Mouse (Mus musculus) stomach, embryonic 16.5 days (tissue): Measurements from ENCODE around the gene Sall4. TPM values are rescaled to one million over a fixed set of nuclear protein-coding genes. Genes with fewer than 3 reads are reported as not detected.
A peak's percentile ranks its signal among the peaks of the same experiment; 100 is the strongest.

ENCODE experiments used
- ATAC-seq: fragments of 200-750 bp; cut with Nextera tagmentation; 2 replicates; pipeline ENCODE4 v1.8.0; 2017; ENCODE audit warnings: moderate number of reproducible peaks, moderate TSS enrichment; ENCODE audit not compliant: insufficient read depth, low FRiP score
- H3K27ac ChIP-seq: fragments of 300-500 bp; sonication (generic); 2 replicates; pipeline ENCODE4 v1.5.1; 2014; ENCODE audit warnings: low read length
- H3K27me3 ChIP-seq: fragments of 300-500 bp; sonication (generic); 2 replicates; pipeline ENCODE4 v1.6.1; 2014; ENCODE audit warnings: low read length, control low read depth, mixed read lengths; ENCODE audit not compliant: control insufficient read depth, insufficient read depth
- H3K36me3 ChIP-seq: fragments of 300-500 bp; sonication (generic); 2 replicates; pipeline ENCODE4 v1.6.1; 2014; ENCODE audit warnings: low read length; ENCODE audit not compliant: control insufficient read depth, insufficient read depth
- H3K4me1 ChIP-seq: fragments of 300-500 bp; sonication (generic); 2 replicates; pipeline ENCODE4 v1.6.1; 2014; ENCODE audit warnings: low read length, control low read depth, mixed read lengths; ENCODE audit not compliant: control insufficient read depth, insufficient read depth
- H3K4me2 ChIP-seq: fragments of 300-500 bp; sonication (generic); 2 replicates; pipeline ENCODE4 v1.6.1; 2014; ENCODE audit warnings: low read depth, low read length, mixed read lengths
- H3K4me3 ChIP-seq: fragments of 300-500 bp; sonication (generic); replicated peaks from 2 replicates; pipeline ENCODE4 v1.5.1; 2014; ENCODE audit warnings: mild to moderate bottlenecking, low read length
- H3K9ac ChIP-seq: fragments of 300-500 bp; sonication (generic); 2 replicates; pipeline ENCODE4 v1.6.1; 2014; ENCODE audit warnings: low read length
- H3K9me3 ChIP-seq: fragments of 300-500 bp; sonication (generic); replicated peaks from 2 replicates; pipeline ENCODE4 v1.6.1; 2016; ENCODE audit warnings: low read length, control low read depth; ENCODE audit not compliant: control insufficient read depth
- WGBS: fragments of 180-500 bp; shearing (Covaris S2); extraction: QIAGEN DNeasy Blood & Tissue Kit; methylation state at CpG from one replicate; pipeline ENCODE4 v1.1.7; 2014; 5-methylcytosine and 5-hydroxymethylcytosine counted together
- polyA plus RNA-seq: library from polyadenylated mRNA; unstranded; fragments of >200 nt; fragmentation: Nextera tagmentation; extraction: Ambion mirVana; gene quantifications from 2 replicates; pipeline ENCODE4 v1.2.1, GENCODE M21; 2015

Sall4 gene
- 0.52 and 0.76 TPM in 2 replicates for polyA plus RNA-seq

DNA sequence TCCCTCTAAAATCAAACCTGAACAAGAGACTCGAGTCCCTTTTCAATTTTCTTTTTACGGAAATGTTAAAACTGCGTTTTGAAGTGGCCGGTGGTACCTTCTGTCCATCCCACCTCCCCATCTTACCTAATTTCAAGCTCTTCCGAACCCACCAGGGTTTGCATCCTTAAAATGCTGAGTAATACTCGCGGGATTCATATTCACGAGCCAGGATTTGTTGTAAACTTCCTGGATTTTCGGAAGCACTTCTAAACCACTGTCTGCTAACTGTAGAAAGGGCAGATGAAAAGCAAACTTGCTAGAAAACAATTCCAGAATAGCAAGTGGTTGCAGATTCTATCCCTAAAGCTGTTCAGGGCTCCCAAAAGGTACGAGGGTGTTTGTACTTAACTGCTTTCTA lies at the start of gene Sall4:
Sall4 (minus strand) TSS at position 362 of the 400 bp plus-strand sequence.
- peaks cover 48% of the 10 kb centered on the region for H3K27me3 ChIP-seq
- 19% methylated on average over 10 of the region's 10 CpGs for WGBS
- peak within 1 kb of the TSS; percentile 68; the same call in 1 of the 2 replicates for H3K9ac ChIP-seq
- no peaks in the 10 kb centered on the region for H3K9me3 ChIP-seq
- peak within 1 kb of the TSS; percentile 57 for H3K4me3 ChIP-seq
- no peak for ATAC-seq
- H3K4me1 ChIP-seq, result peaks cover 18% of the 10 kb centered on the region
- H3K27ac ChIP-seq, result no peak within 1 kb of the TSS
- H3K36me3 ChIP-seq, result no peaks in the 10 kb centered on the region
- peak within 1 kb of the TSS; percentile 96 for H3K4me2 ChIP-seq

DNA sequence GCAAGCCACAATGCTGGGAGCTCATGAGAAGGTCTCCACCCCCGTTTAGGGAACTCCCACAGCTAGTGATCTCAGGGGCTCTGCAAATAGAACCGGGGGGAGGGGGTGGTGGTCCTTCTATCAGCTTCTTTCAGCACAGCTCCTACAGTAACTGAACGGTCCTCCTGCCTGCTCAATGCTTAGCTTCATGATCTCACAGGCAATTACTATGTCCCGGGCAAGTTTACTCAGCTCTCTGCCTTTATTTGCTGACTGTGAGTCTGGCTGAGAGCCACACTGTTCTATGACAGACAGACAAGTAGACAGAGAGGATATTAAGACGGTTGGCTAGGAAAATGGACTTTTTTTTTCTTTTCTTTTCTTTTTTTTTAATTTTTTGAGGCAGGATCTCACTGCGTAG lies 45.5 kb upstream of the Sall4 start:
- H3K4me3 ChIP-seq, result no peak overlapping the region
- no peaks in the 10 kb centered on the region for H3K27me3 ChIP-seq
- no peaks in the 10 kb centered on the region for H3K4me1 ChIP-seq
- no peak overlapping the region for H3K4me2 ChIP-seq
- H3K36me3 ChIP-seq, result no peaks in the 10 kb centered on the region
- no peaks in the 10 kb centered on the region for H3K9me3 ChIP-seq
- H3K27ac ChIP-seq, result no peak overlapping the region
- no peak for ATAC-seq
- 32% methylated on average over 6 of the region's 6 CpGs for WGBS
- no peak overlapping the region for H3K9ac ChIP-seq

GRCm38 (mm10) chr2:168809895-168810294 lies 42.2 kb upstream of the Sall4 start:
- Histone ChIP-seq H3K9ac (peak overlapping the region; percentile 42; the same call in 1 of the 2 replicates), H3K36me3 (no peaks in the 10 kb centered on the region), H3K4me2 (0 out of 2 replicates have a peak overlapping the region, but pooled peaks have one; percentile 33), H3K27ac (no peak overlapping the region), H3K27me3 (no peaks in the 10 kb centered on the region), H3K4me3 (no peak overlapping the region), H3K9me3 (no peaks in the 10 kb centered on the region), H3K4me1 (no peaks in the 10 kb centered on the region)
- ATAC-seq, result no peak
- whole genome bisulfite sequencing, result 17% methylated on average over 14 of the region's 14 CpGs

- Histone ChIP-seq H3K4me2 (no peak overlapping the region), H3K9ac (no peak overlapping the region), H3K9me3 (no peaks in the 10 kb centered on the region), H3K4me1 (no peaks in the 10 kb centered on the region), H3K27ac (no peak overlapping the region), H3K36me3 (no peaks in the 10 kb centered on the region), H3K4me3 (no peak overlapping the region), H3K27me3 (no peaks in the 10 kb centered on the region)
- 44% methylated on average over 4 of the region's 4 CpGs for WGBS
- no peak for ATAC-seq
These were observed 39.9 kb upstream of the Sall4 start for GRCm38 (mm10) chr2:168807681-168808080.

DNA sequence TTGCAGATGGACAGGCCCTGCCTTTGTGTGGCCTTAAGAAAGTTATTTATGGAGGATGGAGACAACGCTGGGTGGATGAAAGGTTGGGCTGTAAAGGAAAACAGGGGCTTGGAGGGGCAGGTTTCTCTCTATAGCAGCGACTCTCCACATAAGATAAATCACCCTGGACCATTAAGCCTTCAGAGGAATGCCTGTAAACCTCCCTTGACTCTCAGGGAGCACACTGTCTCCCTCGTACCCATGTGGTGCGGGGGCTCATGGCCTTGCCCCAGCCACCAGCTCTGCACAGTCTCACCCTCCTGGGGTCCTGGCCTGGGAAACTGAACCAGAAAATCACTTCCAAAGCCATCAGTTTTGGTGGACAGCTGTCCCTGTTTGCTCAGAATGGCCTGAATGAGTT lies 36.1 kb upstream of the Sall4 start:
- Histone ChIP-seq H3K27me3 (no peaks in the 10 kb centered on the region), H3K4me3 (no peak overlapping the region), H3K4me2 (no peak overlapping the region), H3K9ac (no peak overlapping the region), H3K9me3 (no peaks in the 10 kb centered on the region), H3K27ac (no peak overlapping the region), H3K4me1 (no peaks in the 10 kb centered on the region), H3K36me3 (no peaks in the 10 kb centered on the region)
- ATAC-seq, result no peak
- 45% methylated on average over 4 of the region's 4 CpGs for WGBS

- no peak overlapping the region for H3K4me3 ChIP-seq
- H3K27me3 ChIP-seq, result no peaks in the 10 kb centered on the region
- no peak for ATAC-seq
- no peaks in the 10 kb centered on the region for H3K9me3 ChIP-seq
- H3K9ac ChIP-seq, result no peak overlapping the region
- H3K36me3 ChIP-seq, result no peaks in the 10 kb centered on the region
- H3K4me2 ChIP-seq, result no peak overlapping the region
- H3K4me1 ChIP-seq, result no peaks in the 10 kb centered on the region
- 85% methylated on average over 12 of the region's 12 CpGs for WGBS
- H3K27ac ChIP-seq, result no peak overlapping the region
These were observed 31.6 kb upstream of the Sall4 start for GRCm38 (mm10) chr2:168799326-168799725.

GRCm38 (mm10) chr2:168798921-168799320 lies 31.2 kb upstream of the Sall4 start:
- H3K4me3 ChIP-seq, result no peak overlapping the region
- H3K4me2 ChIP-seq, result no peak overlapping the region
- H3K27me3 ChIP-seq, result no peaks in the 10 kb centered on the region
- H3K9ac ChIP-seq, result no peak overlapping the region
- no peak for ATAC-seq
- no peaks in the 10 kb centered on the region for H3K4me1 ChIP-seq
- 79% methylated on average over 7 of the region's 7 CpGs for WGBS
- H3K36me3 ChIP-seq, result no peaks in the 10 kb centered on the region
- H3K9me3 ChIP-seq, result no peaks in the 10 kb centered on the region
- no peak overlapping the region for H3K27ac ChIP-seq

DNA sequence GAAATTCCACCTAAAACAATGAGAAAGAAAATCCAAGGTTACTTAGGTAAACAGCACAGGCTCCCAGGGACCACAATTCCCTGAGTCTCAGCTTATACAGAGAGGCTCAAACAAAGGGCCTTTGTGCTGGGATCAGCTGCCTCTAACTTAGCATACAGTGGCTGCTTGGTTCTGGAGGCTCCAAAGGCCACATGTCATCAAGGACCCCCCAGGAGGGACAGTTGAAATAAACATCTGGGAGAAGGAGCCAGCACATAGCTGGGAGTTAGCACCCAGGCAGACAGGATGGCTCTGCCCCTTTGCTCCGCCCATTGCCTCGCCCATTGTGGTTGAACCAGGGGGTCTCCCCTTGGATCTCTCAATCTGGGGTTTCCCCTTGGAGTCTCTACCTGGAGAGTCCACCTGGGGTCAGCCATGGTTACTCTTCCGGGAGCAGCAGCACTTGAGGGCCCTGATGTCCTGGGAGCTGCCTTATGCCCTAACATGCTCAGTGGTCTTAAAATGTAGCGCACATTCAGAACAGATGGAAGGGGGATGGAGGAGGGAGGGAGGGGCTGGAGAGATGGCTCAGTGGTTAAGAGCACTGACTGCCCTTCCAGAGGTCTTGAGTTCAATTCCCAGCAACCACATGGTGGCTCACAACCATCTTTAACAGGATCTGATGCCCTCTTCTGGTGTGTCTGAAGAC lies 23.5 kb upstream of the Sall4 start:
- no peaks in the 10 kb centered on the region for H3K27me3 ChIP-seq
- WGBS, result 61% methylated on average over 4 of the region's 4 CpGs
- no peaks in the 10 kb centered on the region for H3K36me3 ChIP-seq
- no peak overlapping the region for H3K4me2 ChIP-seq
- H3K4me3 ChIP-seq, result no peak overlapping the region
- no peak overlapping the region for H3K9ac ChIP-seq
- no peak; the same call in 1 of the 2 replicates for ATAC-seq
- H3K4me1 ChIP-seq, result no peaks in the 10 kb centered on the region
- H3K9me3 ChIP-seq, result no peaks in the 10 kb centered on the region
- H3K27ac ChIP-seq, result no peak overlapping the region

- no peak overlapping the region for H3K9ac ChIP-seq
- no peak overlapping the region for H3K4me3 ChIP-seq
- no peak for ATAC-seq
- no peak overlapping the region for H3K4me2 ChIP-seq
- H3K9me3 ChIP-seq, result no peaks in the 10 kb centered on the region
- no peaks in the 10 kb centered on the region for H3K4me1 ChIP-seq
- no peaks in the 10 kb centered on the region for H3K27me3 ChIP-seq
- no peak overlapping the region for H3K27ac ChIP-seq
- H3K36me3 ChIP-seq, result no peaks in the 10 kb centered on the region
- 90% methylated on average over 9 of the region's 9 CpGs for WGBS
These were observed 18.4 kb upstream of the Sall4 start for GRCm38 (mm10) chr2:168786174-168786573.
